Comparison of ENCODE assay signal across 8 mouse cellular contexts in the genomic region with DNA sequence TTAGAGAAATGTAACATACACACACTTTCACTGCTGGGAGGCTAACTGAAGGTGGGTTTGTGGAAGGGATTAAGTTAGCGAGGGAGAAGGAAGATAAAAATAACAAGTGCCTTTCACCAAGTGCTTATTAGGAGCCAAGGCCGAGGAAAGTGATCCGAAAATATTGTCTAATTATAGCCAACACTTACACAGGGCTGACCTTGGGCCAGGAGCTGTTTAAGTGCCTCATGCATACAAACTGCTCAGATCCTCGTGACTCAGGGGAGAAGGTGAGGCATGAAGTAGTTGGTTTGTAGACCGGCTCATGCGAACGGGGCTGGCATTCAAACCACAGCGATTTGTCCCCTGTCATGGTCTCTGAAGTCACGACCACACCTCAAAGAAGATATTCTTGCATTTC. TPM values are rescaled to one million over a fixed set of nuclear protein-coding genes. Genes with fewer than 3 reads are reported as not detected.
DNase-seq lines count a peak whose midpoint lies in the region; ATAC-seq lines count a peak whose summit lies in the region.

No protein-coding gene starts in this region.

- WGBS in neural tube, embryonic 12.5 days = 69% methylated on average over 9 of the region's 9 CpGs
- 34% methylated on average over 9 of the region's 9 CpGs for WGBS in stomach, embryonic 16.5 days

- H3K4me1 ChIP-seq in neural tube, embryonic 12.5 days = peaks cover 13% of the 10 kb centered on the region; the same call in 1 of the 2 replicates
- peaks cover 32% of the 10 kb centered on the region for H3K4me1 ChIP-seq in stomach, embryonic 16.5 days (ENCODE audit: control insufficient read depth, insufficient read depth, low read length)

- no peak overlapping the region for H3K27ac ChIP-seq in neural tube, embryonic 12.5 days
- peak overlapping the region; percentile 78 for H3K27ac ChIP-seq in stomach, embryonic 16.5 days (ENCODE audit: low read length)

- ATAC-seq in CD4-positive, CD25-positive, alpha-beta regulatory T cell, adult 4 months = no peak
- no peak for ATAC-seq in neural tube, embryonic 12.5 days (ENCODE audit: low FRiP score, low read depth)
- no peak for ATAC-seq in stomach, embryonic 16.5 days (ENCODE audit: insufficient read depth, low FRiP score)

- H3K4me3 ChIP-seq in neural tube, embryonic 12.5 days = no peak overlapping the region
- peak overlapping the region; percentile 31 for H3K4me3 ChIP-seq in stomach, embryonic 16.5 days (replicated peaks; ENCODE audit: low read length)

- DNase-seq in CD4-positive, CD25-positive, alpha-beta regulatory T cell, adult 2 months (ENCODE audit: low read depth, low spot score) = peak; percentile 39
- DNase-seq in neural tube, embryonic 10.5 days (ENCODE audit: extremely low spot score, low spot score) = no peak
- peak; percentile 30 for DNase-seq in kidney, postnatal 14 days
- DNase-seq in layer of hippocampus, adult 8-10 months (ENCODE audit: low spot score in 2 of 2) = no peak
- DNase-seq in right cerebral cortex, postnatal 14 days = no peak

- no peak overlapping the region for H3K9ac ChIP-seq in neural tube, embryonic 12.5 days
- H3K9ac ChIP-seq in stomach, embryonic 16.5 days (ENCODE audit: low read length) = peak overlapping the region; percentile 56

- peaks cover 4% of the 10 kb centered on the region; the same call in 1 of the 2 replicates for H3K27me3 ChIP-seq in neural tube, embryonic 12.5 days (replicated peaks)
- H3K27me3 ChIP-seq in stomach, embryonic 16.5 days (ENCODE audit: control insufficient read depth, insufficient read depth, low read length) = peaks cover 3% of the 10 kb centered on the region; the same call in 1 of the 2 replicates

- H3K9me3 ChIP-seq in neural tube, embryonic 12.5 days = no peaks in the 10 kb centered on the region
- H3K9me3 ChIP-seq in stomach, embryonic 16.5 days (replicated peaks; ENCODE audit: control insufficient read depth, low read length) = no peaks in the 10 kb centered on the region

- no peaks in the 10 kb centered on the region for H3K36me3 ChIP-seq in neural tube, embryonic 12.5 days
- no peaks in the 10 kb centered on the region for H3K36me3 ChIP-seq in stomach, embryonic 16.5 days (ENCODE audit: control insufficient read depth, insufficient read depth, low read length)

- H3K4me2 ChIP-seq in neural tube, embryonic 12.5 days (replicated peaks) = peak overlapping the region; percentile 47
- H3K4me2 ChIP-seq in stomach, embryonic 16.5 days (ENCODE audit: low read depth, low read length) = peak overlapping the region; percentile 58

RNA-seq across cellular contexts. Expression of a gene that starts 12.8 kb away (rescaled TPM):
- 100 to 1,000 TPM in 1 of 2 experiments, 10 to 100 TPM in 1; 57.3 to 120 TPM for polyA plus RNA-seq in CD4-positive, CD25-positive, alpha-beta regulatory T cell, adult 4 months (2017; shearing (Covaris generic))
- polyA plus RNA-seq in neural tube, embryonic 12.5 days (2016; fragmentation: Nextera tagmentation; extraction: Ambion mirVana) = 6.8 and 7.5 TPM in 2 replicates
- 12.9 and 13.3 TPM in 2 replicates for polyA plus RNA-seq in stomach, embryonic 16.5 days (2015; fragmentation: Nextera tagmentation; extraction: Ambion mirVana)
- 10 to 100 TPM; 50.3 to 89.6 (median 71.5) TPM for total RNA-seq in layer of hippocampus, adult 8-10 months (2022)

RNA-seq across cellular contexts. Expression of a gene that starts 17.2 kb away (rescaled TPM):
- polyA plus RNA-seq in CD4-positive, CD25-positive, alpha-beta regulatory T cell, adult 4 months (2017; shearing (Covaris generic)) = under 1 TPM in 1 of 2 experiments, not detected in 1; 0.47 TPM
- 9.2 and 13.8 TPM in 2 replicates for polyA plus RNA-seq in neural tube, embryonic 12.5 days (2016; fragmentation: Nextera tagmentation; extraction: Ambion mirVana)
- 2.1 and 2.7 TPM in 2 replicates for polyA plus RNA-seq in stomach, embryonic 16.5 days (2015; fragmentation: Nextera tagmentation; extraction: Ambion mirVana)
- 10 to 100 TPM; 57.6 to 64.4 (median 61.9) TPM for total RNA-seq in layer of hippocampus, adult 8-10 months (2022)

RNA-seq across cellular contexts. Expression of a gene that starts 42.8 kb away (rescaled TPM):
- polyA plus RNA-seq in CD4-positive, CD25-positive, alpha-beta regulatory T cell, adult 4 months (2017; shearing (Covaris generic)) = 10 to 100 TPM; 67.8 to 79.0 TPM
- polyA plus RNA-seq in neural tube, embryonic 12.5 days (2016; fragmentation: Nextera tagmentation; extraction: Ambion mirVana) = 74.0 and 80.4 TPM in 2 replicates
- polyA plus RNA-seq in stomach, embryonic 16.5 days (2015; fragmentation: Nextera tagmentation; extraction: Ambion mirVana) = 66.9 and 67.0 TPM in 2 replicates
- total RNA-seq in layer of hippocampus, adult 8-10 months (2022) = 10 to 100 TPM; 43.4 to 48.1 (median 46.1) TPM

RNA-seq across cellular contexts. Expression of a gene that starts 51.8 kb away (rescaled TPM):
- polyA plus RNA-seq in CD4-positive, CD25-positive, alpha-beta regulatory T cell, adult 4 months (2017; shearing (Covaris generic)) = not detected
- 0.13 and 0.23 TPM in 2 replicates for polyA plus RNA-seq in neural tube, embryonic 12.5 days (2016; fragmentation: Nextera tagmentation; extraction: Ambion mirVana)
- 9.4 and 9.5 TPM in 2 replicates for polyA plus RNA-seq in stomach, embryonic 16.5 days (2015; fragmentation: Nextera tagmentation; extraction: Ambion mirVana)
- total RNA-seq in layer of hippocampus, adult 8-10 months (2022) = under 1 TPM in 3 of 4 experiments, not detected in 1; 0.26 to 0.55 (median 0.54) TPM

Comparison
In these comparisons a context has a peak if more than half of its experiments do, and no peak if none do; other contexts are left out.
1. DNase-seq: peak in CD4-positive, CD25-positive, alpha-beta regulatory T cell, adult 2 months (single experiment) and kidney, postnatal 14 days (single experiment); none in neural tube, embryonic 10.5 days (single experiment), layer of hippocampus, adult 8-10 months (0 of 2) and right cerebral cortex, postnatal 14 days (single experiment).